Mouse (Mus musculus) cerebellum, adult 2 months (tissue): ENCODE data around the gene Nt5c2. TPM values are rescaled to one million over a fixed set of nuclear protein-coding genes. Genes with fewer than 3 reads are reported as not detected.

ENCODE experiments used
- DNase-seq, 2 experiments: peaks; one replicate each; pipeline ENCODE4 v3.0.0; 2021
- H3K27ac ChIP-seq: fragments of 200-500 bp; 2 replicates; pipeline ENCODE4 v1.5.1; 2012; ENCODE audit warnings: low read length, control low read depth, inconsistent platforms; ENCODE audit not compliant: insufficient read depth
- H3K27me3 ChIP-seq: fragments of 200-500 bp; 2 replicates; pipeline ENCODE4 v1.6.1; 2012; ENCODE audit warnings: inconsistent platforms, mild to moderate bottlenecking, low read length, moderate library complexity; ENCODE audit not compliant: control insufficient read depth, insufficient read depth
- H3K4me1 ChIP-seq: fragments of 200-500 bp; 2 replicates; pipeline ENCODE4 v1.6.1; 2011; ENCODE audit warnings: low read length; ENCODE audit not compliant: control insufficient read depth, insufficient read depth
- H3K4me3 ChIP-seq: fragments of 200-500 bp; replicated peaks from 2 replicates; pipeline ENCODE3; 2011; ENCODE audit warnings: mild to moderate bottlenecking, low read depth, low read length, control low read depth; ENCODE audit not compliant: insufficient read depth
- CTCF ChIP-seq: fragments of 200-500 bp; IDR thresholded peaks from 2 replicates; pipeline ENCODE4 v1.5.1; 2011; ENCODE audit warnings: low read depth, mild to moderate bottlenecking, control low read depth, low read length, moderate library complexity, borderline replicate concordance; ENCODE audit not compliant: insufficient read depth
- POLR2A ChIP-seq: fragments of 200-500 bp; IDR thresholded peaks from 2 replicates; pipeline ENCODE4 v1.6.1; 2011; ENCODE audit warnings: low read length, control low read depth, borderline replicate concordance; ENCODE audit not compliant: insufficient read depth
- WGBS: fragments of 180-500 bp; shearing (Covaris S2); methylation state at CpG from one replicate; pipeline ENCODE4 v1.1.7; 2018; 5-methylcytosine and 5-hydroxymethylcytosine counted together
- polyA plus RNA-seq: library from polyadenylated mRNA; depleted of rRNA; stranded (reverse); fragments of >200 nt; gene quantifications from 2 replicates; pipeline ENCODE4 v1.2.3, GENCODE M21; 2012

The Nt5c2 gene
- polyA plus RNA-seq, 1 experiment = 49.3 TPM

GRCm38 (mm10) chr19:46960101-46961046 lies 54.6 kb downstream of the Nt5c2 start:
- Histone ChIP-seq H3K27me3 (no peaks in the 10 kb centered on the region), H3K4me3 (peak overlapping the region; percentile 95), H3K27ac (peak overlapping the region; percentile 91; the same call in 1 of the 2 replicates), H3K4me1 (peaks cover 12% of the 10 kb centered on the region)
- WGBS = 63% methylated on average over 13 of the region's 13 CpGs
- DNase-seq = no peak
- TF ChIP-seq CTCF = no peak
- TF ChIP-seq POLR2A = no peak

GRCm38 (mm10) chr19:46959536-46959935 lies 55.4 kb downstream of the Nt5c2 start:
- Histone ChIP-seq H3K27ac (no peak overlapping the region; the same call in 1 of the 2 replicates), H3K27me3 (no peaks in the 10 kb centered on the region), H3K4me1 (peaks cover 12% of the 10 kb centered on the region), H3K4me3 (no peak overlapping the region)
- DNase-seq = no peak
- TF ChIP-seq POLR2A = no peak
- TF ChIP-seq CTCF = no peak
- WGBS = 63% methylated on average over 3 of the region's 3 CpGs

DNA sequence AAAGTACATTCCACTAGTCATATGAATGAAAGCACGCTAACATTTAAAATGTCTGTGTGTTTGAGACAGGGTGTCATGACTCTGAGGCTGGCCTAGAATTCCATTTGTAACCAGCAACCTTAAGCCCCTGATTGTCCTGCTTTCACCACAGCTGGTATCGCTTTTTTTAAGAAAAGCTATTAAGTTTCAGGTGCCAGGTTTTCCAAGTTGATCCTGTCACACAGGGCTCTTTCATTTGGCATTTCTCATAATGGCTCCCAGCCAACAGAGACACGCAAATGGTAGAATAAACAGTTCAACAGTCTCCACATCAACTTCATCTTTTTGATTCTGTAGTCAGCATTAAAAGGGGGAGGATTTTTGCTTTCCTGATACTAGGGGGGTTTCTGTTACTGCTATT lies 56.4 kb downstream of the Nt5c2 start:
- DNase-seq = peak in 1 of 2 experiments; percentile 46
- Histone ChIP-seq H3K4me3 (no peak overlapping the region), H3K4me1 (peaks cover 12% of the 10 kb centered on the region), H3K27me3 (no peaks in the 10 kb centered on the region), H3K27ac (no peak overlapping the region)
- 35% methylated on average over 3 of the region's 3 CpGs for WGBS
- TF ChIP-seq CTCF (no peak), POLR2A (no peak)

DNA sequence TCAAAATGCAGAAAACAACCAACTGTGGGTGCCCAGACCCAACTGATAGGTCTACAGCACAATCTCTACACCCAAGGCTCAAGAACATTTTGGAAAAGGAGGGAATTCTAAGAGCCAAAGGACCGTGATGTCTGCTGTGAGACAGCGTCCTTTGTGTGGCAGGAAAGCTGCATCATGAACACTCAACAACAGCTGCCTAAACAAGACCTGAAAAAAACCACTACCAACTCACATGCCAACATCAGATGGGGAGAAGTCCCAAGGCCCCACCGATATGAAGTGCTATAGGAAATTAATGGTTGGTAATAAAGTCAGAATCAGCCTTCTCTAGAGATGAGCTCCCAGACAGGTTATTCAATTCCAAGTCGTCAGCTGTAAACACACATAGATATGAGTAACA lies 57.0 kb downstream of the Nt5c2 start:
- peaks cover 12% of the 10 kb centered on the region for H3K4me1 ChIP-seq
- H3K4me3 ChIP-seq = no peak overlapping the region
- 68% methylated on average over 4 of the region's 4 CpGs for WGBS

GRCm38 (mm10) chr19:46957001-46957400 lies 58.0 kb downstream of the Nt5c2 start:
- TF ChIP-seq POLR2A (no peak), CTCF (no peak)
- H3K4me3 ChIP-seq = no peak overlapping the region
- DNase-seq = no peak
- 89% methylated on average over 5 of the region's 5 CpGs for WGBS
- H3K27me3 ChIP-seq = no peaks in the 10 kb centered on the region
- H3K4me1 ChIP-seq = peaks cover 12% of the 10 kb centered on the region
- no peak overlapping the region for H3K27ac ChIP-seq

More for the DNA sequence above, 57.0 kb downstream of the Nt5c2 start:
- Histone ChIP-seq H3K27ac (no peak overlapping the region), H3K27me3 (no peaks in the 10 kb centered on the region)
- TF ChIP-seq POLR2A (no peak), CTCF (no peak)
- no peak for DNase-seq

DNA sequence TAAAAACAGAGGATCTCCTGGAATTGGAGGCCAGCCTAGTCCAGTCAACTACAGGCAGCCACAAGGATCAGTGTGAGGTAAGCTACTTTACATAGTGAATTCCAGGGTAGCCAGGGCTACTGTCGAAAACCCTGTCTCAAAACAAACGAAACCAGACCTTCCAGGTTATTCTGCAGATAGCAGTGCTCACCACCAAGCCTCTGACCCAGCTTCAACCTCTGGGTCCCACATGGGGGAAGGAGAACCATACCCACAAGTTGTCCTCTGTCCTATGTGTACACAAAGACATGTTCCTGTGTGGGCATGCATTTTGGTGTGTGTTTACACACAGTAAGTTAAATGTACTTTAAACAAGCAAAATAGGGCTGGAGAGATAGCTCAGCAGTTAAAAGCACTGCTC lies 58.5 kb downstream of the Nt5c2 start:
- H3K27me3 ChIP-seq = no peaks in the 10 kb centered on the region
- DNase-seq = no peak
- 75% methylated on average over 2 of the region's 2 CpGs for WGBS
- peaks cover 12% of the 10 kb centered on the region for H3K4me1 ChIP-seq
- no peak overlapping the region for H3K4me3 ChIP-seq
- H3K27ac ChIP-seq = no peak overlapping the region
- TF ChIP-seq CTCF (no peak), POLR2A (no peak)

DNA sequence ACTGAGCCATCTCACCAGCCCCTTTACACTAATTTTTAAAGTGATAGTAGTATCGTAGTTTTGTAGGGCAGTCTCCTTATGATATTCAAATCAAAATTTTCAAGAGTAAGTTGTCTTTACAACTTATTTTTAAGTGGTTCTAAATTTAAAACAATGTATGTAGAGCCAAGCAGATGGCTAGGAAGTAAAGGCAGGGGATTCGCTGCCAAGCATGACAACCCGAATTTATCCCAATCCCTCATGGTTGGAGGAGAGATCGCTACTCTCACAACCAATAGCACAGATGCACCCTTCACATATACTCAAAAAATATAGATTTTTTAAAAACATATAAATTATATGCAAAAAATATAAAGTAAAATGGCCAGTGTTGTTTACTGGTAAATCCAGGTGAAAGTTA lies 59.3 kb downstream of the Nt5c2 start:
- no peaks in the 10 kb centered on the region for H3K27me3 ChIP-seq
- TF ChIP-seq CTCF (no peak), POLR2A (no peak)
- no peak for DNase-seq
- peaks cover 11% of the 10 kb centered on the region for H3K4me1 ChIP-seq
- H3K4me3 ChIP-seq = no peak overlapping the region
- H3K27ac ChIP-seq = no peak overlapping the region
- WGBS = 76% methylated on average over 4 of the region's 4 CpGs

GRCm38 (mm10) chr19:46953536-46953935 lies 61.4 kb downstream of the Nt5c2 start:
- 95% methylated on average over 3 of the region's 3 CpGs for WGBS
- Histone ChIP-seq H3K27me3 (no peaks in the 10 kb centered on the region), H3K27ac (no peak overlapping the region), H3K4me1 (no peaks in the 10 kb centered on the region; the same call in none of the 2 replicates), H3K4me3 (no peak overlapping the region)
- no peak for DNase-seq
- TF ChIP-seq CTCF (no peak), POLR2A (no peak)
